Mouse (Mus musculus): ENCODE results near the gene Hist1h2bb. TPM values are rescaled to one million over a fixed set of nuclear protein-coding genes. Genes with fewer than 3 reads are reported as not detected.
"Not testable (repeated sequence)": the region's sequence is repeated elsewhere in the genome, so short reads cannot be mapped to it uniquely, and the experiment has no call there.

Gene Hist1h2bb
- polyA plus RNA-seq, 1 experiment from 2014 or later = 5.6 TPM

DNA sequence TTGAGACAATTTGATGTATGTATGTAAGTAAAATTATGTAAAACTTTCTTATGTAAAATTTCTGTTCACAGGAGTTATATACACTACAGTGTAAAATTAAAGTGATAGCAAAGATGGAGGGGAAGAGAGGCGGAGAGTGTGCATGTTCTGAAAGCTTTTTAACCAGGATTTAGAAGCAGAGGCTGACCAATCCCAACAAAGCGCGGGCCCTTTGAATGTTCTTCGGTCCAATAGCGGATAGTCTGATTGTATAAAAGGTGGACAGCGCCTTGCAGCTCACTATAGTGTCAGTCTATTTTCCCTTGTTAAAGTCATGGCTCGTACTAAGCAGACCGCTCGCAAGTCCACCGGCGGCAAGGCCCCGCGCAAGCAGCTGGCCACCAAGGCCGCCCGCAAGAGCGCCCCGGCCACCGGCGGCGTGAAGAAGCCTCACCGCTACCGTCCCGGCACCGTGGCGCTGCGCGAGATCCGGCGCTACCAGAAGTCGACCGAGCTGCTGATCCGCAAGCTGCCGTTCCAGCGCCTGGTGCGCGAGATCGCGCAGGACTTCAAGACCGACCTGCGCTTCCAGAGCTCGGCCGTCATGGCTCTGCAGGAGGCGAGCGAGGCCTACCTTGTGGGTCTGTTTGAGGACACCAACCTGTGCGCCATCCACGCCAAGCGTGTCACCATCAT, 5.7 kb downstream of the Hist1h2bb start, which contains the start of gene Hist1h3b:
Gene Hist1h3b (plus strand): TSS at position 201 of the 675 bp plus-strand sequence.
- H3K4me1 ChIP-seq (replicated peaks) = peaks cover 47% of the 10 kb centered on the region
- peak within 1 kb of the TSS; percentile 51 for H3K4me3 ChIP-seq (replicated peaks)
- H3K9me3 ChIP-seq (replicated peaks); H3K27me3 ChIP-seq; H3K36me3 ChIP-seq (replicated peaks): not testable (repeated sequence)
- under 1% methylated on average over 22 of the region's 47 CpGs for WGBS (ENCODE audit: insufficient replicate concordance)
- peak within 1 kb of the TSS; percentile 99 for H3K27ac ChIP-seq (replicated peaks)
- ATAC-seq (ENCODE audit: insufficient read depth) = peak; percentile 73
- peak within 1 kb of the TSS; percentile 66 for H3K4me2 ChIP-seq
- peak within 1 kb of the TSS; percentile 63 for H3K9ac ChIP-seq

DNA sequence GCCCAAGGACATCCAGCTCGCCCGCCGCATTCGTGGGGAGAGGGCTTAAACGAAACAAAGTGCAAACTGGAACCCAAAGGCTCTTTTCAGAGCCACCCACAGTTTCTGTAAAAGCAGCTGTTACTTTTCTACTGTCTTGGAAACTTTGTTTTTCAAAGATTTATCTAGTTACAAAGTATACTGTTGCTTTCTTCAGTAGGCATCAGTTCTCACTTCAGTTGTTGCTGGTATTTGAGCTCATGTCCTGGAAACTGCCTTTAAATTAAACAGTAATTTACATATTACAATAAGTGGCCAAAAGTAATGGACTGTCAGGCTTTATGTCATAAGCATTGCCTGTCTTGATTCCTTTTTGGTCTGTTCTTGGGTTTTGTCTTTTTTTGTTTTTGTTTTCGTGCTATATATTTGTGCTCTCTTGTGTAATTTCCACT, 6.2 kb downstream of the Hist1h2bb start:
- Histone ChIP-seq H3K9me3 (replicated peaks) (no peaks in the 10 kb centered on the region), H3K27ac (replicated peaks) (peak overlapping the region; percentile 92), H3K4me1 (replicated peaks) (peaks cover 48% of the 10 kb centered on the region), H3K4me2 (peak overlapping the region; percentile 58), H3K36me3 (replicated peaks) (no peaks in the 10 kb centered on the region), H3K4me3 (replicated peaks) (peak overlapping the region; percentile 51), H3K9ac (peak overlapping the region; percentile 59), H3K27me3 (no peaks in the 10 kb centered on the region)
- WGBS (ENCODE audit: insufficient replicate concordance) = 2% methylated on average over 6 of the region's 6 CpGs
- no peak for ATAC-seq (ENCODE audit: insufficient read depth)

DNA sequence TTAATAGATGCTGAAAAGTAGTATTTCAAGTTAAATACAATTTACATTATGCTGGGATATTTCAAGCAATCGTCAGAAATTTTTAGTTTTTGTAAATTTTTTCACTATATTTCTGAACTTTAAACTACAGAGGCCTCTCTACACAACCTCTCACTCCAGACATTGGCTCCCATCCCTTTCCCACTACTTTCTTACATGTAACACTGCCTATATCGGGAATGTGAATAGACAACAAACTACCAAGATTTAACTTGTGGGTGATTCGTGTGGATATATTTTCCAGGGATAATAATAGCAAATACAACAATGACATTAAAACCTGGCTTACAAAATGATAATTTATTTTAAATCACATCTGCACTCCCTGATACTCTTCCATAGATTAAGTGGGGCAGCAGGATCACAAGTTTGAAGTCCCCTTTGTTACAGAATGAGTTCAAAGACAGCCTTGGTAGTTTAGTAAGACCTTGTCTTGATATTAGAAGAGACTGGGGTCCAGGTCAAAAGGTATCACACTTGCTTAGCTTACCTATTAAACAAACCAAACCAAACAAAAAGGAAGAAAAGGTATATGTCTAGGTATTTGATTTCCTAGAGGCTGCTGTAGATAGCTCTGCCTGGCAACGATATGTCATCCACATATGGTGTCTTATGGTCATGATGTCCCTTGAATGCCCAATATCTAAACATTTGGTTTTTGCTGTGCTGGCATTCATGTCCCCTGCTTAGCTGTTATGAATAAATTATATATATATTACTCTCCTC, 7.0 kb downstream of the Hist1h2bb start:
- peak overlapping the region; percentile 92 for H3K27ac ChIP-seq (replicated peaks)
- H3K4me2 ChIP-seq = peak overlapping the region; percentile 58
- H3K27me3 ChIP-seq = no peaks in the 10 kb centered on the region
- WGBS (ENCODE audit: insufficient replicate concordance) = 49% methylated on average over 4 of the region's 4 CpGs
- peaks cover 47% of the 10 kb centered on the region for H3K4me1 ChIP-seq (replicated peaks)
- no peaks in the 10 kb centered on the region for H3K36me3 ChIP-seq (replicated peaks)
- peak overlapping the region; percentile 51 for H3K4me3 ChIP-seq (replicated peaks)
- H3K9me3 ChIP-seq (replicated peaks) = no peaks in the 10 kb centered on the region
- H3K9ac ChIP-seq = peak overlapping the region; percentile 59
- ATAC-seq (ENCODE audit: insufficient read depth) = no peak

DNA sequence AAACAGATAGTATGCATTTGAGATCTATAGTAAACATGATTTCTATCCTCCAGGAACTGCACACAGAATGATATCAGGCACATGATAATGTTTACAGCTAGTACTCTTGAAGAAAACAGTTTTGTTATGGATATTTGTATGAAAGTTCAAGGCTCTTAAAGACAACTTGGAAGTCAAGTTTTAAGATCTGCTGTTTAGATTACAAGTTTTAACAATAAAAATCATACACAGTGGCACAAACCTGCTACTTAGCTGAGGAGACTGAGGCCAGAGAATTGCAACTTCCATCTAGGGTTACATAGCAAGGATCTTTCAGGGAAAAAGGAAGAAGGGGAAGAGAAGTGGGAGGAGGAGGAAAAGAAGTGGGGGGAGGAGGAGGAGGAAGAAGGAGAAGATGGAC, 8.5 kb downstream of the Hist1h2bb start:
- H3K9ac ChIP-seq = peak overlapping the region; percentile 20; the same call in 1 of the 2 replicates
- H3K4me3 ChIP-seq (replicated peaks) = no peak overlapping the region
- H3K9me3 ChIP-seq (replicated peaks) = no peaks in the 10 kb centered on the region
- H3K4me1 ChIP-seq (replicated peaks) = peaks cover 50% of the 10 kb centered on the region
- H3K4me2 ChIP-seq = no peak overlapping the region
- no peaks in the 10 kb centered on the region for H3K36me3 ChIP-seq (replicated peaks)
- H3K27me3 ChIP-seq = no peaks in the 10 kb centered on the region
- no peak for ATAC-seq (ENCODE audit: insufficient read depth)
- peak overlapping the region; percentile 87 for H3K27ac ChIP-seq (replicated peaks)

DNA sequence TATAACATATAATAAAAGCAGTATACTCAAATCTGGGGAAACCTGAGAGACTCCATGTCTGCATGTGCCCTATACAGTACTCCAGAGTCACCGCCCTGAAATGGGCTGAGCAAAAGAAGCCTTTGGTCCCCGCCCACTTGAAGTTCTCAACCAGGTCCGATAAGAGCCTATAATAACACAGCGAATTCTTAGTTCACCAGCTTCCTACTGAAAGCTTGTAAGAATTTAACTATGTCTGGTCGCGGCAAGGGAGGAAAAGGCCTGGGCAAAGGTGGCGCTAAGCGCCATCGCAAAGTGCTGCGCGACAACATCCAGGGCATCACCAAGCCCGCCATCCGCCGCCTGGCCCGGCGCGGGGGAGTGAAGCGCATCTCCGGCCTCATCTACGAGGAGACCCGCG, 10.3 kb downstream of the Hist1h2bb start, which contains the start of gene Hist1h4b:
Gene Hist1h4b (plus strand): TSS at position 224 of the 400 bp plus-strand sequence.
- peaks cover 57% of the 10 kb centered on the region for H3K4me1 ChIP-seq (replicated peaks)
- no peaks in the 10 kb centered on the region for H3K9me3 ChIP-seq (replicated peaks)
- no peaks in the 10 kb centered on the region for H3K27me3 ChIP-seq
- peak; percentile 67 for ATAC-seq (ENCODE audit: insufficient read depth)
- H3K27ac ChIP-seq (replicated peaks) = peak within 1 kb of the TSS; percentile 99
- H3K36me3 ChIP-seq (replicated peaks) = no peaks in the 10 kb centered on the region
- peak within 1 kb of the TSS; percentile 71 for H3K9ac ChIP-seq
- whole genome bisulfite sequencing (ENCODE audit: insufficient replicate concordance) = 0% methylated on average over 19 of the region's 22 CpGs
- H3K4me2 ChIP-seq = peak within 1 kb of the TSS; percentile 87
- H3K4me3 ChIP-seq (replicated peaks) = peak within 1 kb of the TSS; percentile 54

DNA sequence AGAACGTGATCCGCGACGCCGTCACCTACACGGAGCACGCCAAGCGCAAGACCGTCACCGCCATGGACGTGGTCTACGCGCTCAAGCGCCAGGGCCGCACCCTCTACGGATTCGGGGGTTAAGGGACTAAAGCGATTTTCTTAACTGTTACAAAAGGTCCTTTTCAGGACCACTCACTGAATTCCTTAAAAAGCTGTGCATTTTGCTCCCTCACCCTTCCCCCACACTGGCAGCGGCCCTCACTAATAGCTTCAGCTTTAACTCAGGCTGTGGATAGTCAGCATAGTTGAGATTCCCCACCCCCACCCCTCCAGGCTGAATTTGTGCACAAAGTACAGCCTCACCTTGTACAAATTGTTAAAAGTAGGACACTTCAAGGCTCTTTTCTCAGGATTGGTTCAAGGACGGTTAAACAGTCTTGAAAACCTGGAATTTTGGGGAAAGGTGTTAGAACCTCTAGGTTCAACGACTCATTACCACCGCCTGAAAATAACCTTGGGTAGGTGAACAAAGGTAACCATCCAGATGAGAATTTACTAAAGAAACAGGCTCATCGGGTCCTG, 10.8 kb downstream of the Hist1h2bb start:
- H3K4me3 ChIP-seq (replicated peaks) = peak overlapping the region; percentile 54
- peaks cover 57% of the 10 kb centered on the region for H3K4me1 ChIP-seq (replicated peaks)
- WGBS (ENCODE audit: insufficient replicate concordance) = under 1% methylated on average over 18 of the region's 23 CpGs
- H3K36me3 ChIP-seq (replicated peaks) = no peaks in the 10 kb centered on the region
- no peaks in the 10 kb centered on the region for H3K9me3 ChIP-seq (replicated peaks)
- peak overlapping the region; percentile 71 for H3K9ac ChIP-seq
- peak overlapping the region; percentile 99 for H3K27ac ChIP-seq (replicated peaks)
- no peaks in the 10 kb centered on the region for H3K27me3 ChIP-seq
- ATAC-seq (ENCODE audit: insufficient read depth) = peak; percentile 8
- H3K4me2 ChIP-seq = peak overlapping the region; percentile 87

DNA sequence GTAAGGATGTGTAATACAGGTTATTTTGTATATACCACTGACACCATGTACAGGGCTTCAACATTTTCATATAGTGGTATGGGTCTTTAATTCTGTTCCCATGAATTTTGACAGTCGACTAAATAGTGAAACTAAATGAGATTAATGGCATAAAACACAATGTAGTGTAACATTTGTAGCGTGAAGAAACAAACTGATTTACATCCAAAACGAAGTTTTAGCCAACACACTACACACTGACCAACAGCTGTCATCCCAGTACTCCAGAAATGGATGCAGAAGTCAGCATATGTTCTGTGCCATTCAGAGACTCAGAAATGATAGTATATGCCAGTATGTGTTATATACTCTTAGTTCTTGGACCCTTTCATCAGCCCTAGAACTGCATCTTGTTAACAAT, 11.4 kb downstream of the Hist1h2bb start:
- peaks cover 60% of the 10 kb centered on the region for H3K4me1 ChIP-seq (replicated peaks)
- H3K27ac ChIP-seq (replicated peaks) = peak overlapping the region; percentile 99
- peak overlapping the region; percentile 87 for H3K4me2 ChIP-seq
- no peak for ATAC-seq (ENCODE audit: insufficient read depth)
- WGBS (ENCODE audit: insufficient replicate concordance) = 37% methylated on average over 3 of the region's 3 CpGs
- peak overlapping the region; percentile 71 for H3K9ac ChIP-seq
- H3K4me3 ChIP-seq (replicated peaks) = peak overlapping the region; percentile 54
- no peaks in the 10 kb centered on the region for H3K36me3 ChIP-seq (replicated peaks)
- H3K9me3 ChIP-seq (replicated peaks) = no peaks in the 10 kb centered on the region
- no peaks in the 10 kb centered on the region for H3K27me3 ChIP-seq

DNA sequence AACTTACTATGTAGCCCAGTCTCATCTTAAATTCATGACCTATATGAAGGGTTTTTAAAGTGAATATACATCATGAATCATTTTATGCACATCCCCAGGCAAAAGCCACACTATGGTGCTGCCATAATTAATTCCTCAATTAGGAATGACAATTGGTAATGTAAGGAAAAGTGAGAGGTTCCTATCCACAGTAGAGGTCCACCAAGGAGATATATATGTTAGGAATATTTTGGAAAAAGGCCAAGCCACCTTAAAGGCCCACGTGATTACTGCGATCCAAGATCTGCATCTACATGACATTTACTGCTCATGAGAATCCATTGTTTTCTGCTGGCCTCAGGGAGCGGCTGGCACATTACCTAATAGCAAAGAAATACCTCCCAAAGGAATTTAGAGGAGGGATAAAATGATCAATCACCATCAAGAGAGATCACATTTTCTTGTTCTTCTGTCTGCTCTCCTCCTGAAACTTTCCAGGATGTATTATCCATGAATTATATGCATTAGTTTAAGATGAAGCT, 12.8 kb downstream of the Hist1h2bb start:
- no peak for ATAC-seq (ENCODE audit: insufficient read depth)
- Histone ChIP-seq H3K9me3 (replicated peaks) (no peaks in the 10 kb centered on the region), H3K4me3 (replicated peaks) (no peak overlapping the region), H3K4me2 (peak overlapping the region; percentile 87), H3K36me3 (replicated peaks) (no peaks in the 10 kb centered on the region), H3K4me1 (replicated peaks) (peaks cover 64% of the 10 kb centered on the region), H3K27me3 (no peaks in the 10 kb centered on the region), H3K27ac (replicated peaks) (peak overlapping the region; percentile 99), H3K9ac (peak overlapping the region; percentile 60; the same call in 1 of the 2 replicates)
- WGBS (ENCODE audit: insufficient replicate concordance) = 90% methylated on average over 3 of the region's 3 CpGs

DNA sequence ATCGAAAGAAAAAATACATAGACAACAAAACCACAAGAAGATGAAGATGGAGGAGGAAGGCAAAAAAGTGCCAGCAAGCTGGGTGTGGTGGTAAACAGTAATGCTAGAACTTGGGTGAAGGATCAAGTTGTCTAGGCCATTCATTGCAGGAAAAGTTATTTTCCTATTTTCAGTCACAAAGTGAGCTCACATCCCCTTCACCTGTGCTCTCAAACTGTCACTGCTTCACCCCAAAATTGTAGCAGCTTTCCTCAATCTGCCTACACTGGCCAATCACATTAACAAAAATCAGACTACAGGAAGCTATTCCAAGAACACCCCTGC, 13.3 kb downstream of the Hist1h2bb start:
- no peaks in the 10 kb centered on the region for H3K9me3 ChIP-seq (replicated peaks)
- H3K4me2 ChIP-seq = peak overlapping the region; percentile 87
- peak overlapping the region; percentile 61 for H3K4me3 ChIP-seq (replicated peaks)
- peaks cover 70% of the 10 kb centered on the region for H3K4me1 ChIP-seq (replicated peaks)
- H3K27ac ChIP-seq (replicated peaks) = peak overlapping the region; percentile 99
- no peak for ATAC-seq (ENCODE audit: insufficient read depth)
- peak overlapping the region; percentile 60 for H3K9ac ChIP-seq
- whole genome bisulfite sequencing (ENCODE audit: insufficient replicate concordance) = 39% methylated on average over 1 of the region's 1 CpGs
- no peaks in the 10 kb centered on the region for H3K27me3 ChIP-seq
- H3K36me3 ChIP-seq (replicated peaks) = no peaks in the 10 kb centered on the region

DNA sequence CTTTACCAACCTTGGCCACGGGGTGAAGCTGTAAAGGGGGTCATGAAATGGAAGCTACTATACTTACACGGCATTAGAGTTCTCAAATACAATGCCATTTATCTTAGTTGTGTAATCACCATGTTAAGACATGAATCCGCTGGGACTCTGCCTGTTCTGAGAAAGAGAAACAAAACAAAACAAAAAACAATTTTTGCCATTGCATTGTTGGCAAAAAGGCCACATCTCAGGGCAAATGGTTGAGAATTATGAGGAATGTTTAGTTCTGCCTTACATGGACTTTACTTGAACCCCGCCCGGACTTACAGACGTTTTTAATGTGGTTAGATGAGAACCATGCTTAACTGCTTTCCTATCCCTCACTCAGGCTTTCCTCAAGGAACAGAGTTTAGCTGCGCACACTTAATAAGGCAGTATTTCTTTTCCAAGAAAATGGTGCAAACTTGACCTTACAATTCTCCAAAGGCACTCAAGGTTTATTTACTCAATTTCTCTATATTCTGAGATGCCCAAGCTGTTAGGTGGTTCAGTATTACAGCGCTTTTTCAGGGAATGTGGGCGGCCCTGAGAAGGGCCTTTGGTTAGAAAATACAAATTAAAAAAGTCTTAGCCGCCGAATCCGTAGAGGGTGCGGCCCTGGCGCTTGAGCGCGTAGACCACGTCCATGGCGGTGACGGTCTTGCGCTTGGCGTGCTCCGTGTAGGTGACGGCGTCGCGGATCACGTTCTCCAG, 13.9 kb downstream of the Hist1h2bb start:
- under 1% methylated on average over 26 of the region's 27 CpGs for WGBS (ENCODE audit: insufficient replicate concordance)
- ATAC-seq (ENCODE audit: insufficient read depth) = no peak

More for the DNA sequence above, 13.9 kb downstream of the Hist1h2bb start:
- Histone ChIP-seq H3K9me3 (replicated peaks) (no peaks in the 10 kb centered on the region), H3K27me3 (no peaks in the 10 kb centered on the region), H3K4me2 (peak overlapping the region; percentile 87), H3K4me3 (replicated peaks) (peak overlapping the region; percentile 61), H3K9ac (peak overlapping the region; percentile 60), H3K36me3 (replicated peaks) (no peaks in the 10 kb centered on the region), H3K4me1 (replicated peaks) (peaks cover 71% of the 10 kb centered on the region), H3K27ac (replicated peaks) (peak overlapping the region; percentile 99)
